7 mouse cellular contexts compared by ENCODE assay signal in the genomic region with DNA sequence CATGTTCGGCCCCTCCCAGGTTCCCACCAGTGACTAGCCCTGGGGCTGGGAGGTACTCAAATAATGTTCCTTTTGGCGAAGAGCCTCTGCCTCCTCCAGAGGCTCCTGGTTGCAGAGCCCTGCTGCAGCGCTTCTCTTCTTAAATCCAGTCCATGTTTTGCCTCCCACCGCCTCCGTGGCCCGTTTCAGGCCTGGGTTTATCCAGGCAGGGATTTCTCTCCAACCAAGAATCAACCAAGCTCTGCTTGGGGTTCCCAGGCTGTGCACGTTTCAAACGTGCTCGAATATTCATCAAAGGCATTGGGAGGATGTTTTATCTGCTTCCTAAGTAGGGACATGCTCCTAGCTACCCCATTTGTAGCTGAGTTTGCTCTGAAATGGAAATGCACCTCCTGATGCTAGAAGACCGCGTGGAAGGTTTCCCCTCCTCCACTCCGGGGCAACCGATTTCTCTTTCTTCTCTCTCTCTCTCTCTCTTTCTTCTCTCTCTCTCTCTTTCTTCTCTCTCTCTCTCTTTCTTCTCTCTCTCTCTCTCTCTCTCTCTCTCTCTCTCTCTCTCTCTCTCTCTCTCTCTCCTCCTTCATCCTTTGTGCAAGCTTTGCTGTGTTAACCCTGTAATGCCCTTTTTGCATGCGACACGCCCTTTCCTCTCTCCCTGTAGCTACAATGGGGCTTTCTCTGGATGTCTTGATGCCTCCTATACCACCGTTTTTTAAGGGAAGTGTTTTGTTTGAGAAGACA. TPM values are rescaled to one million over a fixed set of nuclear protein-coding genes. Genes with fewer than 3 reads are reported as not detected.
DNase-seq lines count a peak whose midpoint lies in the region; ATAC-seq lines count a peak whose summit lies in the region.

No protein-coding gene starts in this region.

- peak; percentile 71 to 92 for DNase-seq in adrenal gland, adult (ENCODE audit: inconsistent age in 2 of 2, low spot score in 1 of 2)
- peak; percentile 99 for DNase-seq in embryo, embryonic 10.5 days (ENCODE audit: low spot score)
- peak; percentile 42 to 84 for DNase-seq in gastrocnemius, postnatal 4 days (ENCODE audit: low spot score in 2 of 2)
- DNase-seq in left cerebral cortex, postnatal 36 days (ENCODE audit: low spot score in 2 of 2): peak; percentile 83 to 88
- peak; percentile 100 for DNase-seq in midbrain, embryonic 11.5 days (ENCODE audit: low spot score, missing footprints)
- peak; percentile 66 for DNase-seq in skeletal muscle tissue, adult 2 months (ENCODE audit: low read depth, low spot score)

- ATAC-seq in intestine, embryonic 16.5 days: peak; percentile 95
- ATAC-seq in midbrain, embryonic 11.5 days (ENCODE audit: low FRiP score): peak; percentile 97

- H3K4me3 ChIP-seq in intestine, embryonic 16.5 days (ENCODE audit: low read length): peak overlapping the region; percentile 53
- peak overlapping the region; percentile 27; the same call in 1 of the 2 replicates for H3K4me3 ChIP-seq in midbrain, embryonic 11.5 days (ENCODE audit: low read depth, low read length)

- H3K9ac ChIP-seq in intestine, embryonic 16.5 days (ENCODE audit: low read depth, low read length): peak overlapping the region; percentile 52
- H3K9ac ChIP-seq in midbrain, embryonic 11.5 days (ENCODE audit: low read length): peak overlapping the region; percentile 61

- peak overlapping the region; percentile 53 for H3K4me2 ChIP-seq in intestine, embryonic 16.5 days (ENCODE audit: low read depth, low read length)
- peak overlapping the region; percentile 48 for H3K4me2 ChIP-seq in midbrain, embryonic 11.5 days

- H3K4me1 ChIP-seq in intestine, embryonic 16.5 days (ENCODE audit: control insufficient read depth, insufficient read depth, low read length): peaks cover 5% of the 10 kb centered on the region; the same call in 1 of the 2 replicates
- peaks cover 16% of the 10 kb centered on the region for H3K4me1 ChIP-seq in midbrain, embryonic 11.5 days (ENCODE audit: control insufficient read depth, insufficient read depth, low read length)

- under 1% methylated on average over 16 of the region's 16 CpGs for WGBS in intestine, embryonic 16.5 days
- under 1% methylated on average over 16 of the region's 16 CpGs for WGBS in midbrain, embryonic 11.5 days

- H3K9me3 ChIP-seq in intestine, embryonic 16.5 days (ENCODE audit: control insufficient read depth, low read length): no peaks in the 10 kb centered on the region
- H3K9me3 ChIP-seq in midbrain, embryonic 11.5 days (ENCODE audit: control insufficient read depth, low read length): no peaks in the 10 kb centered on the region

- no peaks in the 10 kb centered on the region for H3K27me3 ChIP-seq in intestine, embryonic 16.5 days (replicated peaks; ENCODE audit: control insufficient read depth, insufficient read depth, low read length)
- H3K27me3 ChIP-seq in midbrain, embryonic 11.5 days (ENCODE audit: control insufficient read depth, insufficient read depth, low read length): no peaks in the 10 kb centered on the region; the same call in 1 of the 2 replicates

- H3K27ac ChIP-seq in intestine, embryonic 16.5 days (ENCODE audit: low read length): peak overlapping the region; percentile 79
- H3K27ac ChIP-seq in midbrain, embryonic 11.5 days (ENCODE audit: low read depth, low read length): peak overlapping the region; percentile 93

- intact Hi-C loops in left cerebral cortex, postnatal 36 days (cut with DNase I): loop anchor here (5.0 to 10.0 kb wide), 2 partner anchors 98 to 579 kb away; a partner anchor contains a TSS

- no peaks in the 10 kb centered on the region for H3K36me3 ChIP-seq in intestine, embryonic 16.5 days (ENCODE audit: control insufficient read depth, insufficient read depth, low read length)
- H3K36me3 ChIP-seq in midbrain, embryonic 11.5 days (ENCODE audit: control insufficient read depth, insufficient read depth, low read length): no peaks in the 10 kb centered on the region

RNA-seq across cellular contexts. Expression of a gene that starts 40.2 kb away (rescaled TPM):
- not detected for total RNA-seq in gastrocnemius, postnatal 4 days (2021)
- not detected in 2 replicates for polyA plus RNA-seq in intestine, embryonic 16.5 days (2015; fragmentation: Nextera tagmentation; extraction: Ambion mirVana)
- total RNA-seq in left cerebral cortex, postnatal 36 days (2021): not detected
- not detected in 2 replicates for polyA plus RNA-seq in midbrain, embryonic 11.5 days (2014; fragmentation: Nextera tagmentation; extraction: Ambion mirVana)

Comparison
In these comparisons a context has a peak if more than half of its experiments do, and no peak if none do; other contexts are left out.
1. Peak in every context shown above with its lines: DNase-seq, ATAC-seq, H3K4me3 ChIP-seq and H3K27ac ChIP-seq.